Mouse (Mus musculus): Measurements from ENCODE around the gene Cx3cr1. TPM values are rescaled to one million over a fixed set of nuclear protein-coding genes. Genes with fewer than 3 reads are reported as not detected.

Cx3cr1 gene
- polyA plus RNA-seq, 1 experiment from 2014 or later, result 7.3 TPM

- Histone ChIP-seq H3K4me2 (no peak overlapping the region), H3K4me1 (0 out of 2 replicates have a peak, but pooled peaks cover 4% of the 10 kb centered on the region), H3K4me3 (replicated peaks) (no peak overlapping the region), H3K27me3 (no peaks in the 10 kb centered on the region), H3K27ac (no peak overlapping the region), H3K9me3 (replicated peaks) (no peaks in the 10 kb centered on the region), H3K36me3 (no peaks in the 10 kb centered on the region), H3K9ac (no peak overlapping the region)
- ATAC-seq (replicated peaks; ENCODE audit: low FRiP score), result no peak
- 80% methylated on average over 4 of the region's 4 CpGs for WGBS
Observed at GRCm38 (mm10) chr9:119887144-119887901, 182.4 kb downstream of the Cx3cr1 start.

- H3K9ac ChIP-seq, result no peak overlapping the region
- no peak overlapping the region for H3K4me3 ChIP-seq (replicated peaks)
- peaks cover 24% of the 10 kb centered on the region for H3K4me1 ChIP-seq
- ATAC-seq (replicated peaks; ENCODE audit: low FRiP score), result no peak
- WGBS, result 54% methylated on average over 8 of the region's 8 CpGs
- no peaks in the 10 kb centered on the region for H3K36me3 ChIP-seq
- H3K27ac ChIP-seq, result 0 out of 2 replicates have a peak overlapping the region, but pooled peaks have one; percentile 19
- H3K9me3 ChIP-seq (replicated peaks), result 0 out of 2 replicates have a peak, but pooled peaks cover 3% of the 10 kb centered on the region
- no peak overlapping the region for H3K4me2 ChIP-seq
- H3K27me3 ChIP-seq, result no peaks in the 10 kb centered on the region
Observed at GRCm38 (mm10) chr9:119854170-119854569, 215.5 kb downstream of the Cx3cr1 start.

- Histone ChIP-seq H3K9ac (no peak overlapping the region), H3K4me1 (peaks cover 29% of the 10 kb centered on the region), H3K4me2 (no peak overlapping the region), H3K4me3 (replicated peaks) (no peak overlapping the region), H3K27ac (peak overlapping the region; percentile 63), H3K36me3 (no peaks in the 10 kb centered on the region), H3K27me3 (no peaks in the 10 kb centered on the region), H3K9me3 (replicated peaks) (0 out of 2 replicates have a peak, but pooled peaks cover 3% of the 10 kb centered on the region)
- WGBS, result 29% methylated on average over 2 of the region's 2 CpGs
- ATAC-seq (replicated peaks; ENCODE audit: low FRiP score), result peak; percentile 47
Observed at GRCm38 (mm10) chr9:119853071-119853846, 216.4 kb downstream of the Cx3cr1 start.

GRCm38 (mm10) chr9:119852347-119853030, 217.2 kb downstream of the Cx3cr1 start:
- no peaks in the 10 kb centered on the region for H3K27me3 ChIP-seq
- 34% methylated on average over 10 of the region's 10 CpGs for WGBS
- H3K4me2 ChIP-seq, result no peak overlapping the region
- 0 out of 2 replicates have a peak, but pooled peaks cover 2% of the 10 kb centered on the region for H3K9me3 ChIP-seq (replicated peaks)
- no peaks in the 10 kb centered on the region for H3K36me3 ChIP-seq
- peak overlapping the region; percentile 63 for H3K27ac ChIP-seq
- H3K9ac ChIP-seq, result no peak overlapping the region
- H3K4me1 ChIP-seq, result peaks cover 29% of the 10 kb centered on the region
- peak; percentile 79 for ATAC-seq (replicated peaks; ENCODE audit: low FRiP score)
- no peak overlapping the region for H3K4me3 ChIP-seq (replicated peaks)

Other genes with a start within 250 kb of the Cx3cr1 start
- gene Scn11a, start 244.4 kb downstream of the Cx3cr1 start, polyA plus RNA-seq (2015; fragmentation: Nextera tagmentation; extraction: Ambion mirVana), result 0.04 TPM in 2 replicates
- 51.9 and 53.6 TPM in 2 replicates for gene Wdr48, start 175.0 kb downstream of the Cx3cr1 start, polyA plus RNA-seq (2015; fragmentation: Nextera tagmentation; extraction: Ambion mirVana)
- 27.7 and 29.7 TPM in 2 replicates for gene Gorasp1, start 132.3 kb downstream of the Cx3cr1 start, polyA plus RNA-seq (2015; fragmentation: Nextera tagmentation; extraction: Ambion mirVana)
- 0.26 and 0.29 TPM in 2 replicates for gene Ttc21a, start 132.3 kb downstream of the Cx3cr1 start, polyA plus RNA-seq (2015; fragmentation: Nextera tagmentation; extraction: Ambion mirVana)
- gene Csrnp1, start 85.2 kb downstream of the Cx3cr1 start, polyA plus RNA-seq (2015; fragmentation: Nextera tagmentation; extraction: Ambion mirVana), result 5.6 and 7.1 TPM in 2 replicates
- gene Xirp1, start 46.3 kb downstream of the Cx3cr1 start, polyA plus RNA-seq (2015; fragmentation: Nextera tagmentation; extraction: Ambion mirVana), result 0.38 and 0.41 TPM in 2 replicates
- gene Ccr8, start 22.2 kb upstream of the Cx3cr1 start, polyA plus RNA-seq (2015; fragmentation: Nextera tagmentation; extraction: Ambion mirVana), result 0.18 TPM in 1 of 2 replicates, not detected in the other
- gene Slc25a38, start 40.5 kb upstream of the Cx3cr1 start, polyA plus RNA-seq (2015; fragmentation: Nextera tagmentation; extraction: Ambion mirVana), result 32.4 and 37.1 TPM in 2 replicates
- 1,407 and 1,464 TPM in 2 replicates for gene Rpsa, start 57.8 kb upstream of the Cx3cr1 start, polyA plus RNA-seq (2015; fragmentation: Nextera tagmentation; extraction: Ambion mirVana)
- not detected in 2 replicates for gene Mobp, start 79.8 kb upstream of the Cx3cr1 start, polyA plus RNA-seq (2015; fragmentation: Nextera tagmentation; extraction: Ambion mirVana)
- 0.33 and 0.35 TPM in 2 replicates for gene Myrip, start 231.6 kb upstream of the Cx3cr1 start, polyA plus RNA-seq (2015; fragmentation: Nextera tagmentation; extraction: Ambion mirVana)